Mouse (Mus musculus) neural tube, embryonic 12.5 days (tissue): Measurements from ENCODE around the gene Bpifc. TPM values are rescaled to one million over a fixed set of nuclear protein-coding genes. Genes with fewer than 3 reads are reported as not detected.

Source experiments
- ATAC-seq: fragments of 200-750 bp; cut with Nextera tagmentation; 2 replicates; pipeline ENCODE4 v1.8.0; 2017; ENCODE audit warnings: low read depth, mild to moderate bottlenecking, moderate TSS enrichment, moderate library complexity; ENCODE audit not compliant: low FRiP score
- H3K27ac ChIP-seq: fragments of 300-500 bp; sonication (generic); 2 replicates; pipeline ENCODE4 v1.5.1; 2016
- H3K27me3 ChIP-seq: fragments of 300-500 bp; sonication (generic); replicated peaks from 2 replicates; pipeline ENCODE4 v1.6.1; 2016; ENCODE audit warnings: mild to moderate bottlenecking
- H3K36me3 ChIP-seq: fragments of 300-500 bp; sonication (generic); 2 replicates; pipeline ENCODE4 v1.6.1; 2016; ENCODE audit warnings: mild to moderate bottlenecking
- H3K4me1 ChIP-seq: fragments of 300-500 bp; sonication (generic); 2 replicates; pipeline ENCODE4 v1.6.1; 2016
- H3K4me2 ChIP-seq: fragments of 300-500 bp; sonication (generic); replicated peaks from 2 replicates; pipeline ENCODE4 v1.6.1; 2016; ENCODE audit warnings: mild to moderate bottlenecking
- H3K4me3 ChIP-seq: fragments of 300-500 bp; sonication (generic); 2 replicates; pipeline ENCODE4 v1.5.1; 2016
- H3K9ac ChIP-seq: fragments of 300-500 bp; sonication (generic); 2 replicates; pipeline ENCODE4 v1.6.1; 2016; ENCODE audit warnings: mild to moderate bottlenecking
- H3K9me3 ChIP-seq: fragments of 300-500 bp; sonication (generic); 2 replicates; pipeline ENCODE4 v1.6.1; 2016; ENCODE audit warnings: mild to moderate bottlenecking
- WGBS: fragments of 180-500 bp; shearing (Covaris S2); methylation state at CpG from one replicate; pipeline ENCODE4 v1.1.7; 2016; 5-methylcytosine and 5-hydroxymethylcytosine counted together
- polyA plus RNA-seq: library from polyadenylated mRNA; unstranded; fragments of >200 nt; fragmentation: Nextera tagmentation; extraction: Ambion mirVana; gene quantifications from 2 replicates; pipeline ENCODE4 v1.2.1, GENCODE M21; 2016

Bpifc gene
- polyA plus RNA-seq, 1 experiment from 2014 or later = not detected

DNA sequence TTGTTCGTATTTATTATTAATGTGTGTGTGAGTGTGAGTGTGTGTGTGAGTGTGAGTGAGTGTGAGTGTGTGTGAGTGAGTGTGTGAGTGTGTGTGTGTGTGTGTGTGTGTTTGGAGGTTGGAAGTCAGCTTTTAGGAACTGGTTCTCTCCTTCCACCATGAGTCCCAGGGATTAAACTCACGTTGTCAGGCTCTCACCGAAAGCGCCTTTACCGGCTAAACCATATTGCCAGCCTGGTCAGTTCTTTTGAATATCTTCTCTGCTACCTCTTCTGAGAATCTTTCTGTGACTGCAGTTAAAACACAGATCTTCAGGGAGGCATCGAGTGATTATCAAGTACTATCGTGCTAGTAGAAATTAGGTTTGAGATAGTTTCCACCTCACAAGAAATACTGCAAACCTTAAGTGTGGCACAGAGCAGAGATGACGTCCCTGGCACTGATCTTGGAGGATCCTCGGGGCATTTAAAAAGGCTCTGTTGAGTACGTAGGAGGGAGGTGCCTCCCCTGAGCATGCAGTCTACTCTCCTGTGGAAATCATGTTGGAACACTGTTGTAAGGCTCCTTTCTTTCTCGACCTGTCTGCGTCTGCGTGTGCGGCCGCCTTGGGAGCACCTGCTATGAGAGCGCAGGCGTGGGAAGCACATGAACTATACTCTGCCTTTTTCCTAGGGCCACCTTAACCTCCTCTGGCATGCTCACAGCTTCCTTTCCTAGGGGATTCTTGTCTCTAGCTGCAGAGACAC, 44.1 kb downstream of the Bpifc start:
- Histone ChIP-seq H3K4me1 (no peaks in the 10 kb centered on the region), H3K27me3 (no peaks in the 10 kb centered on the region), H3K9me3 (no peaks in the 10 kb centered on the region), H3K36me3 (no peaks in the 10 kb centered on the region), H3K9ac (no peak overlapping the region), H3K27ac (no peak overlapping the region), H3K4me2 (no peak overlapping the region), H3K4me3 (no peak overlapping the region)
- peak; percentile 41; the same call in 1 of the 2 replicates for ATAC-seq
- WGBS = 66% methylated on average over 17 of the region's 17 CpGs

DNA sequence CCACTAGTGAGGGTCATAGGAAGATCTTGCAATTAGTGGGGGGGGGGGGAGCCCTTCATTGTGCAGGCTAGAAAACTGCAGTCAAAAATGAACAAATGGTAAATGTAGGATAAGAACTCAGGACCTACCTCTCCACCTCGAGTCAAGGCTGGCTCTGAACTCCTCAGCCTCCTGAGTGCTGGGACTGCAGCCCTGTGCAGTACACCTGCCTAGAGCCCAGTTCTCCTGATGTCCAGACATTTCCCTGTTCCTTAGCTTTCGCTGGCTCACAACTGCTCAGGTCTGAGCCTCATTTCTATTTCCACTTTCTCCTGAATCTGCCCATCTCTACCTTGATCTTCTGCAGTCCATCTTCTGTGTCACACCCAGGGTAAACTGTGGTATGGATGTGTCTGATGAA, 45.2 kb downstream of the Bpifc start:
- Histone ChIP-seq H3K4me2 (no peak overlapping the region), H3K4me3 (no peak overlapping the region), H3K27me3 (no peaks in the 10 kb centered on the region), H3K9ac (no peak overlapping the region), H3K9me3 (no peaks in the 10 kb centered on the region), H3K27ac (no peak overlapping the region), H3K4me1 (no peaks in the 10 kb centered on the region), H3K36me3 (no peaks in the 10 kb centered on the region)
- no peak for ATAC-seq
- 56% methylated on average over 2 of the region's 2 CpGs for WGBS

DNA sequence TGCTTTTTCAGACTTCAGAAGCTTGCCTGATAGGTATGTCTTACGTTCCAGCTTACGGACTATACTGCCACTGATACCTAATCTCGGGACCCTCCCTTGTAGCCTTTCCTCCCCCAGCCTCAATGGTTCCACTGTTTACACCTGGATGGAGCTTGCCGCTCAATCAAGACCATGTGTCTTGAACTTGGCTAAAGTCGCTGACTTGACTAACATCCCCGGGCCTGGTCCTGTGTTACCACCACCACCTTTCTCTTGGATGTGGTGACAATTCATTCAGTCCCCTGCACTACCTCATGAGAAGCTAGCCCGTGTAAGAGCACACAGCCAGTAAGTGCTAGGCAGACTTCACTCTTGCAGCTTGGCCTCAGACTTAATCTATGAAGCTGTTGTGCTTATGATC, 47.4 kb downstream of the Bpifc start:
- Histone ChIP-seq H3K27me3 (no peaks in the 10 kb centered on the region), H3K4me2 (no peak overlapping the region), H3K36me3 (no peaks in the 10 kb centered on the region), H3K4me3 (no peak overlapping the region), H3K9me3 (no peaks in the 10 kb centered on the region), H3K9ac (no peak overlapping the region), H3K4me1 (no peaks in the 10 kb centered on the region), H3K27ac (no peak overlapping the region)
- 93% methylated on average over 7 of the region's 7 CpGs for WGBS
- ATAC-seq = no peak

DNA sequence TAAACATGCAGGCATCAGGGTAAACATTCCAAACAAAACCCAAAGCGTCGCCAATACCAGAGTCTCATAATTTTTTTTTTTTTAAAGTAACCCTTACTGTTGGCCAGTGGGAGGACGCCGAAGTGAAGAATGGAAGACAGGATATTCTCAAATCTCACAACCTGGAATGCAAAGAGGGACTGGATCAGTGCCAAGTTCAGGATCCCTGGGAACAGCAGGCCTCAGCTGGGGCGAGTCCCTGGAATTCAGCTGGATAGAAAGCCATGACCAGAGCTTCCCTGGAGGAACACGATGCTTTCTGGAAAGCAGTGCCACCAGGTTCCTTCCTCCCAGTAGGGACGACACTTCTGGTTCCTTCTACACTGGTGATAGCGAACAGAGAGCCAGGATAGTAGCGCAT, 48.8 kb downstream of the Bpifc start:
- WGBS = 74% methylated on average over 9 of the region's 9 CpGs
- H3K27ac ChIP-seq = no peak overlapping the region

DNA sequence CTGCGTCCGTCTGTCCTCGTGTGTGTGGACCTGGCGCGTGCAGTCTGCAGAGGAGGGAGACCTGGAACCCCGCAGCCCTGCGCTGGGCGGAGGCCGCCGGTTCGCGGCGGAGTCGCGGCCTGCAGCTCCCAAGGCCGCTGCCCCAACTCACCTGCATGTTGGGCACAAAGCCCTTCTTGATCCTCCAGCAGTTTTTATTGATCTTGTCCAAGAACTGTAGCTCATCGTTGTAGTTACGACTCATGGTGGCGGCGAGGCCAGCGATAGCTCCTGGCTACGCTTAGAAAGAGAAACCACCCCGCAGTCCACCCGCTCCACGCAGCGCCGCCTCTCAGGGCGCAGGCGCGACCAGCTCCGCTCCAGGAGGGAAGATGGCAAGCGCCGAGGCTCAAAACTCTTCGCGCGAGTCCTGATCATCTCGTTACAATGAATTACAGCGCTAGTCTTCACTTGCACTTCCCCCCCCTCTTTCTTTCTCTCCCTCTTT, 54.2 kb downstream of the Bpifc start, which contains the start of gene Rtcb:
Gene Rtcb, minus strand, starts transcription at position 360 of the 487 bp plus-strand sequence.
- Histone ChIP-seq H3K4me3 (peak within 1 kb of the TSS; percentile 66), H3K9ac (peak within 1 kb of the TSS; percentile 72), H3K27ac (no peak within 1 kb of the TSS), H3K9me3 (no peaks in the 10 kb centered on the region), H3K27me3 (no peaks in the 10 kb centered on the region), H3K4me1 (peaks cover 4% of the 10 kb centered on the region), H3K4me2 (peak within 1 kb of the TSS; percentile 78), H3K36me3 (peaks cover 16% of the 10 kb centered on the region)
- peak; percentile 93 for ATAC-seq
- 0% methylated on average over 38 of the region's 38 CpGs for WGBS

More for the DNA sequence above, 48.8 kb downstream of the Bpifc start:
- H3K27me3 ChIP-seq = no peaks in the 10 kb centered on the region
- H3K4me2 ChIP-seq = no peak overlapping the region
- H3K36me3 ChIP-seq = no peaks in the 10 kb centered on the region
- no peak for ATAC-seq
- no peak overlapping the region for H3K4me3 ChIP-seq
- H3K9ac ChIP-seq = no peak overlapping the region
- H3K9me3 ChIP-seq = no peaks in the 10 kb centered on the region
- no peaks in the 10 kb centered on the region for H3K4me1 ChIP-seq

DNA sequence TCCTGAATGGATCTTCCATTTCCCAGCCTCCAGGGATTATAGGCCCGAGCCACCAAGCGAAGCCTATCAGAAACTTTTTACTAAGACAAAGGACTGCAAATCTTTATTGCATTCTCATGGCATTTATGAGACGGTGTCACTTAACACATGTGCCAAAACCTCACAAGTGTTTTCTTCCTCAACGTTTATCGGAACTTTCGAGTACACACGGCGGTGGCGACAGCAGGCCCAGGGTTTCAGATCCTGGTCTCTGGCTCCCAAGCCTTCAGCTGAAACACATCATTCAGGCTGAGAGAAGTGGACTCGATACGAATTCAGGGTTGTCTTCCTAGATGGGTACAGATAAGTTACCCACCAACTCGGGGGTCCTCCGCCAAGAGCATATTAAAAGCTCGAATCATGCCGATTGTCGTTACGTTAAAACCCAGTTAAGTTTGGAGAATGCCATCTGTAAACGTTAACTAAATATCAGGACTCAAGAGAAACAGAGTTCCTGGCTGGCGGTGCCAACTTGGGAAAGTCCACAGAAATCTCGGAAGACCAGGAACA, 54.8 kb downstream of the Bpifc start:
- peak overlapping the region; percentile 72 for H3K9ac ChIP-seq
- H3K27ac ChIP-seq = no peak overlapping the region
- H3K36me3 ChIP-seq = peaks cover 19% of the 10 kb centered on the region
- H3K4me2 ChIP-seq = peak overlapping the region; percentile 78
- H3K4me3 ChIP-seq = peak overlapping the region; percentile 66
- H3K4me1 ChIP-seq = peaks cover 4% of the 10 kb centered on the region
- 7% methylated on average over 20 of the region's 20 CpGs for WGBS
- ATAC-seq = peak; percentile 57
- no peaks in the 10 kb centered on the region for H3K9me3 ChIP-seq
- H3K27me3 ChIP-seq = no peaks in the 10 kb centered on the region

DNA sequence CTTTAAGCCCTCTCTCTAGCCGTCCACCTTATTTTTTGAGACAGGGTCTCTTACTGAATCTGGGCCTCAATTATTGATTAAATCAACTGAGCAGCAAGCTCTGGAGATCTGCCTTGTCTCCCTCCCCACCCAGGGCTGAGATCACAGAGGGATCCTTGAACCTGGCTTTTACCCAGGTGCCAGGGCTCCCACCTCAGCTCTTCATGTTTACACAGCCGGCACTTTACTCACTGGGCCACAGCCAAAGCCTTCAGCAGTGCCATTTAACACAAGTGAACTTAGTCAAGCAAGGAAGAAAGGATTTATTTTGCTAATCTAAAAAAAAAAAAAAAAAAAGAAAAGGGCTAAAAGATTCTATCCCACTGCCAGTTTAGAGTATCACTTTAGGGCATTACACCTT, 57.3 kb downstream of the Bpifc start:
- Histone ChIP-seq H3K4me2 (no peak overlapping the region), H3K36me3 (peaks cover 34% of the 10 kb centered on the region), H3K9ac (no peak overlapping the region), H3K4me3 (no peak overlapping the region), H3K4me1 (peaks cover 4% of the 10 kb centered on the region), H3K27ac (no peak overlapping the region), H3K27me3 (no peaks in the 10 kb centered on the region), H3K9me3 (no peaks in the 10 kb centered on the region)
- ATAC-seq = no peak
- 92% methylated on average over 2 of the region's 2 CpGs for WGBS

DNA sequence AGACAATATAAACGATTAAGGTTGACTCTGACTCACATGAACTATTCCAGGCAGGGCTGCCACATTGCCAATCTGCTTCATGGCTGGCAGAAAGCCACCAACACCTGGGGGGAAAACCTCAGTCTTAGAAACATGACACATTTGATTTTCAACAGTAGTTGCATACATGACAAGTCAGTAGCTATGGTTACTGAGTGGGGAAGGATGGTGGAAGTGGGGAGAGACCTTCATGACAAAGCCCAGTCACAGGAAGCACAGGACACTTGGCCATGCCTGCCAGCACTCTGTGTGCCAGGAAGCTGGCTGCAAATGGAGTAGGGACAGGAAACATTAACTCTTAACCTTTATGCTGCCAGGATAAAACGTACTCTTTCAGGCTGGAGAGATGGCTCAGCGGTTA, 58.3 kb downstream of the Bpifc start:
- H3K4me2 ChIP-seq = no peak overlapping the region
- peaks cover 4% of the 10 kb centered on the region for H3K4me1 ChIP-seq
- H3K4me3 ChIP-seq = no peak overlapping the region
- H3K36me3 ChIP-seq = peaks cover 44% of the 10 kb centered on the region
- H3K27me3 ChIP-seq = no peaks in the 10 kb centered on the region
- no peaks in the 10 kb centered on the region for H3K9me3 ChIP-seq
- 83% methylated on average over 3 of the region's 3 CpGs for WGBS
- ATAC-seq = no peak
- H3K27ac ChIP-seq = no peak overlapping the region
- no peak overlapping the region for H3K9ac ChIP-seq

DNA sequence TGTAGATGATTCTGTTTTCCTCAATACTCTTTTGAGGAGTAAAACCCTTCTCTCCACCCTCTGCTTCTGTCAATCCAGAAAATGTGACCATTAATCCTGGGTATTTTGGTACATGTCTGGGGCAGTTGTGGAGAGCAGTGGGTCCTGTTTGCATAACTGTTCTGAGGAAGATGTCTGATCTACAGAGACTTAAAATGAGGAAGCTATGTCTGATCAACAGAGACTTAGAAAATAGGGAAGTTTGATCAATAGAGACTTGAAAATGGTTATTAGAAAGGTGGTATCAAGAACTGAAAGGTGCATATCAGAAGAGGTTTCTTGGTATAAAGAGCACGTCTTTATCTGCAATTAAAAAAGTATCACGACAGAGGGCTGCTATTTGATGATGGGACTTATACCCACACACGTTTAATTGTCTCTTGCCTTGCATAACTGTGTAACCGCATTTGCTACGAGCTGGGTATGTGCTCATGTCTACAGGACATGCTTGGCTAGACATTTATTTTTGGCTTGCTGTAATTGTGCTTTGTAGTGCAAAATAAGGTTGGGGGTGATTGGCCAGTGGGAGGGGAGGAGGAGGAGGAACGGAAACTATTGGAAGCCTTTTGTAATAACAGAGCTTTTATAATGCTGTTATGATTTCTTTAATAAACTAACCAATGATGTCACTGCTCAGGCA, 59.8 kb downstream of the Bpifc start:
- H3K9ac ChIP-seq = no peak overlapping the region
- no peak for ATAC-seq
- peaks cover 53% of the 10 kb centered on the region for H3K36me3 ChIP-seq
- no peaks in the 10 kb centered on the region for H3K9me3 ChIP-seq
- H3K27ac ChIP-seq = no peak overlapping the region
- H3K4me1 ChIP-seq = peaks cover 4% of the 10 kb centered on the region
- WGBS = 96% methylated on average over 6 of the region's 6 CpGs
- no peaks in the 10 kb centered on the region for H3K27me3 ChIP-seq
- H3K4me3 ChIP-seq = no peak overlapping the region
- no peak overlapping the region for H3K4me2 ChIP-seq

DNA sequence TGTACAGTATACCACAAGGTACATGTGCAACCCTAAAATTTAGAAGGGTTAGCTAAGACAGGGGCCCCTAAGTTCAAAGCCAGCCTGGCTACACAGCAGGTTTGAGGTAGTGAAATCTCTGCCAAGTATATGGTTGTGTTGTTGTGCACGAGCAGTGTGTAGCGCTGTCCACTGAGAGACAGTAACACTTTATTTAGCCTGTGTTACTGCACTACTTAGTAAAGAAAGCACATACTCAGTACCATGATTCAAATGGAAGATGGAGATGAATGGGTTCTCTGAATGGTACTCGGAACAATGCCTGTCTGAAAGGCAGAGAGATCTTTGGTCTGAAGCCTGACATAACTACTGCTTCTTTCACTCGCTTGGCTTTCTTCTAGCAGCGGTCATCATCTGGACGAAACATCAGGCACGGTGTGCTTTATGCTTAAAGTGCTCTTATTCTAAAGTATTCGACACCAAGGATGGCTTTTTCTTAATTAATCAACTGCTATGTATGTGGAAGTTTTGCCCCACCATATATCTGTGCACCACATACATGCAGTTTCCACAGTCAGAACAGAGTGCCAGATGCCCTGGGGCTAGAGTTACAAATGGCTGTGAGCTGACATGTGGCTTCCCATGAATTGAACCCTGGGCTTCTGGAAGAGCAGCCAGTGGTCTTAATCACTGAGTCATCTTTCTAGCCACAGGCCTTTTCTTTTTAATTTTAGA, 63.1 kb downstream of the Bpifc start:
- Histone ChIP-seq H3K9ac (no peak overlapping the region), H3K36me3 (peaks cover 76% of the 10 kb centered on the region), H3K4me2 (no peak overlapping the region), H3K9me3 (no peaks in the 10 kb centered on the region), H3K4me1 (no peaks in the 10 kb centered on the region), H3K4me3 (no peak overlapping the region), H3K27me3 (no peaks in the 10 kb centered on the region), H3K27ac (no peak overlapping the region)
- peak; percentile 61; the same call in 1 of the 2 replicates for ATAC-seq
- WGBS = 58% methylated on average over 8 of the region's 8 CpGs

DNA sequence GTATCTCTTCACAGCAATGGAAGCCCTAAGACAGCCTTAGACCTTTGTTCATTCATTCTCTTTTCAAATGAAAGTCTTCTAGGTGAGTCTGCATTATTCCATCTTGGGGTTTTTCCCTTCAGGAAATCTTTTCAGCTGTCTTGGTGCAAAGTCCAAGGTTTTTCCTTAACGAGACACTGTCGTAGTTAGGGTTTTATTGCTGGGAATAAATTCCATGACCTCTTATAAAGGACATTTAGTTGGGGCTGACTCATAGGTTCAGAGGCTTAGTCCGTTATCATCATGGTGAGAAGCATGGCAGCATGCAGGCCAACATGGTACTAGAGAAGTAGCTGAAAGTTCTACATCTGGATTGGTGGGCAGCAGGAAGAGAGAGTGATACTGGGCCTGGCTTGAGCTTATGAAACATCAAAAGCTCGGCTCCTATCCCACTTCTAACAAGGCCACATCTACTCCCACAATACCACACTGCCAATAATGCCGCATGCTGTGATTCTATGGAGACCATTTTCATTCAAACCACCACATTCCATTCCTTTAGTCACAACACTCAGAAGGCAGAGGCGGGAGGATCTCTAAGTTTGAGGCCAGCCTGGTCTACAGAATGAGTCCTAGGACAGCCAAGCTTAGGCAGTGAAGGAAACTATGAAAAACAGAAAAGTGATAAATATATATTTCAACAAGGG, 75.3 kb downstream of the Bpifc start:
- ATAC-seq = no peak
- Histone ChIP-seq H3K27ac (no peak overlapping the region), H3K9ac (no peak overlapping the region), H3K4me2 (no peak overlapping the region), H3K9me3 (0 out of 2 replicates have a peak, but pooled peaks cover 5% of the 10 kb centered on the region), H3K36me3 (peaks cover 58% of the 10 kb centered on the region), H3K4me1 (no peaks in the 10 kb centered on the region), H3K4me3 (no peak overlapping the region), H3K27me3 (no peaks in the 10 kb centered on the region)
- WGBS = 96% methylated on average over 6 of the region's 6 CpGs
